15 mouse cellular contexts compared by ENCODE assay signal in genomic region chr16:85195622-85196021, GRCm38 (mm10). TPM values are rescaled to one million over a fixed set of nuclear protein-coding genes. Genes with fewer than 3 reads are reported as not detected.
DNase-seq lines count a peak whose midpoint lies in the region; ATAC-seq and TF ChIP-seq lines count a peak whose summit lies in the region.
"Had no signal": no experiment of that assay in that cellular context is flagged by ENCODE, and none has a peak within 500 bp of the region (broad histone marks: within the 10 kb centered on the region; RNA-seq: fewer than 3 reads in every experiment).

No protein-coding gene starts in this region.

- no peak for TF ChIP-seq CTCF in stomach, postnatal 0 days (IDR thresholded peaks at IDR 0.05; ENCODE audit: low read depth)

- no peaks in the 10 kb centered on the region for H3K9me3 ChIP-seq in hindbrain, embryonic 14.5 days (ENCODE audit: control insufficient read depth, low read length)
- 0 out of 2 replicates have a peak, but pooled peaks cover 2% of the 10 kb centered on the region for H3K9me3 ChIP-seq in hindbrain, embryonic 16.5 days (ENCODE audit: control insufficient read depth, low read length)
- H3K9me3 ChIP-seq in stomach, embryonic 15.5 days = no peaks in the 10 kb centered on the region
- H3K9me3 ChIP-seq in stomach, postnatal 0 days (ENCODE audit: control insufficient read depth, low read length) = no peaks in the 10 kb centered on the region
- H3K9me3 ChIP-seq: heart, embryonic 15.5 days; liver, embryonic 12.5 days had no signal

- intact Hi-C loops in heart, postnatal 25 days (cut with DNase I) = loop anchor here (10.0 kb wide), 1 partner anchor 199 kb away; no protein-coding TSS in a partner anchor

- WGBS in hindbrain, embryonic 14.5 days = 82% methylated on average over 6 of the region's 6 CpGs
- WGBS in hindbrain, embryonic 16.5 days = 78% methylated on average over 6 of the region's 6 CpGs
- 52% methylated on average over 6 of the region's 6 CpGs for WGBS in stomach, embryonic 15.5 days
- WGBS in stomach, postnatal 0 days = 41% methylated on average over 6 of the region's 6 CpGs

- 0 out of 2 replicates have a peak, but pooled peaks have one; percentile 27 for ATAC-seq in hindbrain, embryonic 14.5 days (ENCODE audit: low FRiP score)
- ATAC-seq in hindbrain, embryonic 16.5 days = no peak
- peak; percentile 22; the same call in 1 of the 2 replicates for ATAC-seq in stomach, embryonic 15.5 days (ENCODE audit: insufficient read depth, low FRiP score, low read depth)
- no peak for ATAC-seq in stomach, postnatal 0 days (ENCODE audit: low FRiP score, low TSS enrichment)
- ATAC-seq: CD4-positive, CD25-positive, alpha-beta regulatory T cell, adult 4 months; liver, embryonic 12.5 days had no signal

- no peak overlapping the region for H3K4me3 ChIP-seq in hindbrain, embryonic 14.5 days (replicated peaks; ENCODE audit: low read length)
- H3K4me3 ChIP-seq in hindbrain, embryonic 16.5 days (ENCODE audit: low read length) = no peak overlapping the region
- no peak overlapping the region for H3K4me3 ChIP-seq in stomach, embryonic 15.5 days (replicated peaks)
- H3K4me3 ChIP-seq in stomach, postnatal 0 days (ENCODE audit: low read depth, low read length) = no peak overlapping the region
- H3K4me3 ChIP-seq: heart, embryonic 15.5 days; liver, embryonic 12.5 days had no signal

- no peaks in the 10 kb centered on the region for H3K4me1 ChIP-seq in hindbrain, embryonic 14.5 days (replicated peaks; ENCODE audit: control insufficient read depth, insufficient read depth, low read length)
- no peaks in the 10 kb centered on the region for H3K4me1 ChIP-seq in hindbrain, embryonic 16.5 days (ENCODE audit: control insufficient read depth, insufficient read depth, low read depth, low read length)
- H3K4me1 ChIP-seq in stomach, embryonic 15.5 days = no peaks in the 10 kb centered on the region
- no peaks in the 10 kb centered on the region for H3K4me1 ChIP-seq in stomach, postnatal 0 days (replicated peaks; ENCODE audit: control insufficient read depth, insufficient read depth)
- H3K4me1 ChIP-seq: heart, embryonic 15.5 days; liver, embryonic 12.5 days had no signal

- H3K27ac ChIP-seq in hindbrain, embryonic 14.5 days = no peak overlapping the region
- no peak overlapping the region for H3K27ac ChIP-seq in hindbrain, embryonic 16.5 days (ENCODE audit: low read depth, low read length)
- H3K27ac ChIP-seq in stomach, embryonic 15.5 days = no peak overlapping the region
- no peak overlapping the region for H3K27ac ChIP-seq in stomach, postnatal 0 days (replicated peaks)
- H3K27ac ChIP-seq: heart, embryonic 15.5 days; liver, embryonic 12.5 days; macrophage had no signal

- no peaks in the 10 kb centered on the region for H3K27me3 ChIP-seq in hindbrain, embryonic 14.5 days (ENCODE audit: control insufficient read depth, insufficient read depth, low read length)
- H3K27me3 ChIP-seq in hindbrain, embryonic 16.5 days (replicated peaks; ENCODE audit: control insufficient read depth, insufficient read depth, low read length) = no peaks in the 10 kb centered on the region
- H3K27me3 ChIP-seq in stomach, embryonic 15.5 days (replicated peaks) = no peaks in the 10 kb centered on the region
- no peaks in the 10 kb centered on the region for H3K27me3 ChIP-seq in stomach, postnatal 0 days (ENCODE audit: control insufficient read depth, insufficient read depth, low read length)
- H3K27me3 ChIP-seq: heart, embryonic 15.5 days; liver, embryonic 12.5 days had no signal

- no peak overlapping the region for H3K4me2 ChIP-seq in hindbrain, embryonic 14.5 days (replicated peaks)
- H3K4me2 ChIP-seq in hindbrain, embryonic 16.5 days (ENCODE audit: low read length) = no peak overlapping the region
- no peak overlapping the region for H3K4me2 ChIP-seq in stomach, embryonic 15.5 days
- no peak overlapping the region for H3K4me2 ChIP-seq in stomach, postnatal 0 days (replicated peaks; ENCODE audit: low read depth)
- H3K4me2 ChIP-seq: heart, embryonic 15.5 days; liver, embryonic 12.5 days had no signal

- DNase-seq in hindbrain, embryonic 14.5 days (ENCODE audit: low spot score) = no peak
- DNase-seq in stomach, postnatal 0 days (ENCODE audit: low spot score) = no peak
- DNase-seq in heart, postnatal 25 days (ENCODE audit: low spot score) = peak; percentile 35
- no peak for DNase-seq in liver
- DNase-seq in spleen, postnatal 36 days (ENCODE audit: low spot score in 2 of 2) = no peak
- DNase-seq: cerebellum, adult 11-12 months; embryo, embryonic 11 days; midbrain, embryonic 14.5 days; right cerebral cortex, postnatal 25 days had no signal

- no peaks in the 10 kb centered on the region for H3K36me3 ChIP-seq in hindbrain, embryonic 14.5 days (replicated peaks; ENCODE audit: control insufficient read depth, insufficient read depth)
- no peaks in the 10 kb centered on the region for H3K36me3 ChIP-seq in hindbrain, embryonic 16.5 days (ENCODE audit: control insufficient read depth, insufficient read depth, low read length)
- H3K36me3 ChIP-seq in stomach, embryonic 15.5 days = no peaks in the 10 kb centered on the region
- H3K36me3 ChIP-seq in stomach, postnatal 0 days (ENCODE audit: control insufficient read depth, insufficient read depth, low read length) = no peaks in the 10 kb centered on the region
- H3K36me3 ChIP-seq: heart, embryonic 15.5 days; liver, embryonic 12.5 days had no signal

- no peak overlapping the region for H3K9ac ChIP-seq in hindbrain, embryonic 14.5 days
- H3K9ac ChIP-seq in hindbrain, embryonic 16.5 days (ENCODE audit: low read depth, low read length) = no peak overlapping the region
- no peak overlapping the region for H3K9ac ChIP-seq in stomach, embryonic 15.5 days
- H3K9ac ChIP-seq in stomach, postnatal 0 days (ENCODE audit: low read length) = no peak overlapping the region
- H3K9ac ChIP-seq: heart, embryonic 15.5 days; liver, embryonic 12.5 days had no signal

- TF ChIP-seq EP300 in stomach, postnatal 0 days (optimal IDR thresholded peaks at IDR 0.05) = no peak

RNA-seq across cellular contexts. Expression of gene App, which starts 22.1 kb away (rescaled TPM):
- polyA plus RNA-seq in hindbrain, embryonic 14.5 days (2014; fragmentation: Nextera tagmentation; extraction: Ambion mirVana) = 430 and 468 TPM in 2 replicates
- polyA plus RNA-seq in hindbrain, embryonic 16.5 days (2015; fragmentation: Nextera tagmentation; extraction: Ambion mirVana) = 482 and 521 TPM in 2 replicates
- 175 and 185 TPM in 2 replicates for polyA plus RNA-seq in stomach, embryonic 15.5 days (2015; fragmentation: Nextera tagmentation; extraction: Ambion mirVana)
- 156 and 159 TPM in 2 replicates for polyA plus RNA-seq in stomach, postnatal 0 days (2015; fragmentation: Nextera tagmentation; extraction: Ambion mirVana)
- 100 to 1,000 TPM; 142 to 157 TPM for total RNA-seq in heart, postnatal 25 days (2021)

Comparison
In these comparisons a context has a peak if more than half of its experiments do, and no peak if none do; other contexts are left out.
1. ATAC-seq: peak in hindbrain, embryonic 14.5 days (single experiment) and stomach, embryonic 15.5 days (single experiment); none in hindbrain, embryonic 16.5 days (single experiment) and stomach, postnatal 0 days (single experiment).